Mouse (Mus musculus) activated CD4-positive, CD25-positive, alpha-beta regulatory T cell, adult 4 months (primary cell): ENCODE data around the gene Fancc. TPM values are rescaled to one million over a fixed set of nuclear protein-coding genes. Genes with fewer than 3 reads are reported as not detected.

Experiments
- ATAC-seq: one replicate; pipeline ENCODE4 v1.8.0; 2017
- polyA plus RNA-seq, 2 experiments: library from polyadenylated mRNA; unstranded; fragments of 100-300 nt; shearing (Covaris generic); gene quantifications; one replicate each; pipeline ENCODE4 v1.2.1; 2017

Fancc gene
- polyA plus RNA-seq, 2 experiments from 2014 or later = 15.3 to 15.7 TPM

DNA sequence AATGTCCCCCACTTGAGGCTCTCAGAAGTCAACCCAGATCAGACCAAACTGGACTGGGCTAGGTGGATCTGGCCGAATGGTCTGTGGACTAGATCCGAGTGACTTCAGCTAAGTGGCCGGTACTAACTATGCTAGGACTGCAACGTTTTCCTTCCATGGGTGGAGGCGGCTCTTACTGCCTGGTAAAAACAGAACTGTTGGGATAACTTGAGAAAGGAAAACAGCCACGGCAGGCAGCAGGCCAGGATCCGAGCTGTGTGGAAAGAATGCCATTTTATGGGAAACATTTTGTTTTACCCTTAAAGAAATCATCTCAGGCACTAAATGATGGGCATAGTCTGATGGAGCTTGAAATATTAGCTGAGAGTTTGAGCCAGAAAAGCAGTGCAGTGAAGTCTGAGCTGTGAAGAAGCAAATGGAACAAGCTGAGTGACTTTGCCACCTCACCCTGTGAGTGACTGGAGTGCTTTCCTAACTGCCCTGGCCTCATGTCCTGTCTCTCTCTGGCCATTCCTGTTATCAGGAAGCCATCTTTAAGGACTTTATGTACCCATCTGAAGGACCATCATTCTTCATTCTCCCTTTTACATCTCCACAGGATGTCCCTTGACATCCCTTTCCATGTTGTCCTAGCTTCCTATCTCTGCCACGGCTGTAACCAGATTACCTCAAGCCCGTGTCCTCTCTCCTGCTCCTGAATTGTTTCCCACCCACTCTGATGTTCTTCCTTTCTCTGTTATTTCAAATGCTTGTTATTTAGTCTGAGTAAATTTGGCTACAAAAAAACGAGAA, 254.5 kb downstream of the Fancc start:
- no peak for ATAC-seq

- no peak for ATAC-seq
Observed at GRCm38 (mm10) chr13:63241665-63242064, 255.4 kb downstream of the Fancc start.

GRCm38 (mm10) chr13:63240835-63241234, 256.2 kb downstream of the Fancc start:
- ATAC-seq = peak; percentile 3

DNA sequence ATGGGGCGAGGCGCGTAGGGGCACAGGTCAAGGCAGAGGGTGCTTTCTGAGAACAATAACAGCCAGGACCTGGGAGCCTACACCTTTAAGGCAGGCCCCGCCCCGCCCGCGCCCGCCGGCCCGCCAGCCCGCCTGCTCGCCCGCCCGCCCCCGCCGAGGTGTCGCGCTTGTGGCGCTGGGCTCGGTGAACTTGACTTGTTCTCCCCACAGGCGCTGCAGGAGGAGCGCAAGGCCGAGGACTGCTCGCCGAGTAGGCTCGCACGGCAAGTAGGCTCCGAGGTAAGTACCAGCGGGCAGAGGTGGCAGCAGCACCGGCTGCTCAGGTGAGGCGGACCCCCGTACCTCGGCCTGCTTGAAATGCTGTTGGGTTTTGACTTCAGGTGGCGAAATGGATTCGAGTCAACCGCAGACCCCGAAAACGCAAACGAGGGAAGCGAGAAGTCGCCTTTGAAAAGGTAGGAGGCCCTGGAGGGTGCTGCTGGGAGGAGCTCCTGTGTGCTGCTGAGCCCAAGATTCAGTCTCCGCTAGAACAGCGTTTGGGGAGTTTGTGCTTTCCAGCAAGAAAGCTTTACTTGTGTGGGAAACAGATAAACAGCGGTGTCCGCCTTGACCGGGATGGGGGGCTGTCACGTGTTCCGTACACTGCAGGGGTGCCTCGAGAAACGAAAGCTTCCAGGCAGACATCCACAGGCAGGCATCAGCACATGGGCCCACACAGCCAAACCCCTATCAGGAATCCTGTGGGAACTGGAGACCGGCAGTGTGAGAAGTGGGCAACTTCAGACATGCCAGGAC, 257.0 kb downstream of the Fancc start:
- ATAC-seq = peak; percentile 50

DNA sequence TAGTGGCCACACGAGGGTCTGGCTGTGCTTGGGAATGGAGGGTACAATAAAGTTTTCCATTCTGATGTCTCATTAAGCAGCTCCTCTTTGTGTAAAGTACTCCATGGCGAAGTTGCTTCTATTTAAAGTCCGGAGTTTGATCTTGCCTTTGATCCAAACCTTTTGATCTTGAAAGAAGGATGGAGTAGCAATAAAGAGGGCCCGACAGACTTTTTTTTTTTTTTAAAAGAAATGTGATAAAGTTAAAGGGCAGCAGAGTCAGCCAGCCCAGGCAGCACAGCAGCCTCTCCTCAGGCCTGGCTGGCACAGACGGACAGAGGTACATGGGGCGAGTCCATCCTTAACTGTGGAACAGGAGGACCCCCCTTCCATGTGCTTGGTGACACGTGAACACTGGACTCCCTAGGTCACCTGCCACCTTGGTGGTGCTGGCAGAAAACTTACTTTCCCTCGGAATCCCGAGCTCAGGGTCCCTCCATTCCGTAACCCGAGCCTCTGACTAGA, 257.7 kb downstream of the Fancc start:
- no peak for ATAC-seq

DNA sequence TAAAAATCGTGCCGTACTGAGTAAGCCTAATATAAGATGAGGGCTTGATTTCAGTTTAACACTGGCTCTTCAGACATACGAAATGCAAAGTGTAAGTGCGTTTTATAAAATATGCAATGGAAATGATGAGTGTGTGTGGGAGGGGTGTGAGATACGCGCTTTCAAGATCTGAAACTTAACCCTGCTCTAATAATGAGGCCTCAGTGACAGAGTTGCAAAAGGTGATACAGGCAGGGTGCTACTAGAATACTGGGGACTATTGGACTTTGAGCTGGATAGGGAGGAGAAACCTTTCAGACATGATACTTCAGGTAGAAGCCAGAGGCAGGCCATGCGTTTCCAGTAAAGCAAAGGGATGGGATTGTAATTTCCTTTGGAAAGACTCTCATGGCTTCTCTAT, 259.0 kb downstream of the Fancc start:
- ATAC-seq = peak; percentile 49

- ATAC-seq = no peak
Observed at GRCm38 (mm10) chr13:63236159-63236893, 260.8 kb downstream of the Fancc start.

GRCm38 (mm10) chr13:63235551-63235950, 261.5 kb downstream of the Fancc start:
- ATAC-seq = no peak

Other genes with a start within 250 kb of the Fancc start
- 10 to 100 TPM; 10.2 to 10.3 TPM for gene Ptch1, start 76.3 kb upstream of the Fancc start, polyA plus RNA-seq